Mouse (Mus musculus) T-helper 17 cell (primary cell): ENCODE data around the gene Dnajc11.

ENCODE experiments used
- in situ Hi-C, 2 experiments: fragments of 300-600 bp; cut with MboI, MseI; formaldehyde crosslinking; loops; 1 replicate in 1 of 2; 2 replicates in 1 of 2; pipeline ENCODE4 v1.15.1; 2025; ENCODE audit warnings: high pct_unique_total_duplicates in 2 of 2

The Dnajc11 gene

GRCm38 (mm10) chr4:151933505-151934214 lies at the start of gene Dnajc11:
Gene Dnajc11 (plus strand): TSS chr4:151933691.
- in situ Hi-C loops: no loop called here

GRCm38 (mm10) chr4:151893241-151893640 lies 40.2 kb upstream of the Dnajc11 start:
- in situ Hi-C loops: no loop called here

- in situ Hi-C loops: loop anchor here (5.0 kb wide), 1 partner anchor 743 kb away; no protein-coding TSS in a partner anchor
Observed at GRCm38 (mm10) chr4:151894926-151895325, 38.6 kb upstream of the Dnajc11 start.

GRCm38 (mm10) chr4:151895624-151896023 lies 37.9 kb upstream of the Dnajc11 start:
- in situ Hi-C loops: loop anchor here (5.0 kb wide), 1 partner anchor 743 kb away; no protein-coding TSS in a partner anchor

GRCm38 (mm10) chr4:151897069-151897617 lies 36.3 kb upstream of the Dnajc11 start:
- in situ Hi-C loops: loop anchor here (5.0 kb wide), 1 partner anchor 745 kb away; no protein-coding TSS in a partner anchor

GRCm38 (mm10) chr4:151898600-151899245 lies 34.8 kb upstream of the Dnajc11 start:
- in situ Hi-C loops: loop anchor here (5.0 kb wide), 1 partner anchor 746 kb away; no protein-coding TSS in a partner anchor

GRCm38 (mm10) chr4:151899707-151900384 lies 33.6 kb upstream of the Dnajc11 start:
- in situ Hi-C loops: loop anchor here (5.0 to 10.0 kb wide), 3 partner anchors 585 to 1235 kb away; no protein-coding TSS in a partner anchor

GRCm38 (mm10) chr4:151900735-151901134 lies 32.8 kb upstream of the Dnajc11 start:
- in situ Hi-C loops: loop anchor here in 1 of 2 experiments (10.0 kb wide), 2 partner anchors 586 to 1234 kb away; no protein-coding TSS in a partner anchor

- in situ Hi-C loops: loop anchor here in 1 of 2 experiments (10.0 kb wide), 2 partner anchors 587 to 1233 kb away; no protein-coding TSS in a partner anchor
Observed at GRCm38 (mm10) chr4:151901422-151901821, 32.1 kb upstream of the Dnajc11 start.

GRCm38 (mm10) chr4:151902046-151902688 lies 31.3 kb upstream of the Dnajc11 start:
- in situ Hi-C loops: loop anchor here in 1 of 2 experiments (10.0 kb wide), 2 partner anchors 587 to 1233 kb away; no protein-coding TSS in a partner anchor

- in situ Hi-C loops: loop anchor here in 1 of 2 experiments (10.0 kb wide), 2 partner anchors 588 to 1232 kb away; no protein-coding TSS in a partner anchor
Observed at GRCm38 (mm10) chr4:151902689-151903241, 30.7 kb upstream of the Dnajc11 start.

GRCm38 (mm10) chr4:151904098-151904497 lies 29.4 kb upstream of the Dnajc11 start:
- in situ Hi-C loops: loop anchor here in 1 of 2 experiments (10.0 kb wide), 2 partner anchors 589 to 1231 kb away; no protein-coding TSS in a partner anchor

- in situ Hi-C loops: loop anchor here in 1 of 2 experiments (10.0 kb wide), 2 partner anchors 591 to 1229 kb away; no protein-coding TSS in a partner anchor
Observed at GRCm38 (mm10) chr4:151905621-151906020, 27.9 kb upstream of the Dnajc11 start.

GRCm38 (mm10) chr4:151907577-151908343 lies 25.7 kb upstream of the Dnajc11 start:
- in situ Hi-C loops: loop anchor here in 1 of 2 experiments (10.0 kb wide), 2 partner anchors 593 to 1227 kb away; no protein-coding TSS in a partner anchor

GRCm38 (mm10) chr4:151908809-151909208 lies 24.7 kb upstream of the Dnajc11 start:
- in situ Hi-C loops: loop anchor here in 1 of 2 experiments (10.0 kb wide), 2 partner anchors 594 to 1226 kb away; no protein-coding TSS in a partner anchor

- in situ Hi-C loops: no loop called here
Observed at GRCm38 (mm10) chr4:151916271-151916670, 17.2 kb upstream of the Dnajc11 start.

- in situ Hi-C loops: no loop called here
Observed at GRCm38 (mm10) chr4:151919135-151919840, 14.2 kb upstream of the Dnajc11 start.

- in situ Hi-C loops: no loop called here
Observed at GRCm38 (mm10) chr4:151919900-151920643, 13.4 kb upstream of the Dnajc11 start.
